Mouse (Mus musculus): ENCODE measurements at regions not wholly inside any gene's neighbourhood (a gene's known extent, or its start where the extent isn't known, plus 50 kb on each side); places are given as distances from the start of the nearest gene placed in this dataset.

DNA sequence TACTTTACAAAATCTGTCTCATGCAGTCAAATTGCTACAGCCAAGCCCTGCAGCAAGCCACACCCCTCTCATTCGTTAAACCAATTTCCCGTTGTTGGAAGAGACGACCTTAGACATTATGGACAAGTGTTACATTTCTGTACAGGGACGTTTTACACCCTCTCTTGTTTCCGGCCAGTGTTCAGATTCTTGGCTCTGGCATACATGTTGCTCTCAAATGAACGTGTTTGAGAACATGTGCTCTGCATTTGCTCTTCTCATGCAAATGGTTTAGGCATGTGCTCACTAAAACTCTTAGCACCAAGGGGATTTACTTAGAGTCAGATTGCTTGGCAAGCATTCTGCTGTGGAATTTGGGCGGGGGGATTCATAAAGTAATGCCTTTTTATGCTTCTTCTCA, 161.7 kb upstream of the Tas2r134 start:
- TF ChIP-seq POLR2A (IDR thresholded peaks at IDR 0.05; ENCODE audit: borderline replicate concordance, insufficient read depth, low read length) (no peak), CTCF (IDR thresholded peaks at IDR 0.05; ENCODE audit: borderline replicate concordance, insufficient read depth, low read depth, low read length) (no peak)
